Mouse (Mus musculus): Measurements from ENCODE around the gene Cpsf2.
A peak's percentile ranks its signal among the peaks of the same experiment; 100 is the strongest.

Gene Cpsf2

GRCm38 (mm10) chr12:101980266-101980665 is 4.5 kb downstream of the Cpsf2 start:
- DNase-seq (ENCODE audit: low read depth, low spot score) = no peak

GRCm38 (mm10) chr12:101981559-101981958 is 5.8 kb downstream of the Cpsf2 start:
- no peak for DNase-seq (ENCODE audit: low read depth, low spot score)

- no peak for DNase-seq (ENCODE audit: low read depth, low spot score)
Observed at GRCm38 (mm10) chr12:101982977-101983376, 7.2 kb downstream of the Cpsf2 start.

- DNase-seq (ENCODE audit: low read depth, low spot score) = peak; percentile 21
Observed at GRCm38 (mm10) chr12:101985110-101985509, 9.3 kb downstream of the Cpsf2 start.

GRCm38 (mm10) chr12:101987659-101988058 is 11.9 kb downstream of the Cpsf2 start:
- DNase-seq (ENCODE audit: low read depth, low spot score) = no peak

- no peak for DNase-seq (ENCODE audit: low read depth, low spot score)
Observed at GRCm38 (mm10) chr12:101994576-101995467, 19.0 kb downstream of the Cpsf2 start.

- no peak for DNase-seq (ENCODE audit: low read depth, low spot score)
Observed at GRCm38 (mm10) chr12:101998929-101999328, 23.1 kb downstream of the Cpsf2 start.

- no peak for DNase-seq (ENCODE audit: low read depth, low spot score)
Observed at GRCm38 (mm10) chr12:102000785-102001184, 25.0 kb downstream of the Cpsf2 start.

- DNase-seq (ENCODE audit: low read depth, low spot score) = no peak
Observed at GRCm38 (mm10) chr12:102008111-102008977, 32.6 kb downstream of the Cpsf2 start.

GRCm38 (mm10) chr12:102009551-102009950 is 33.8 kb downstream of the Cpsf2 start:
- DNase-seq (ENCODE audit: low read depth, low spot score) = no peak

GRCm38 (mm10) chr12:102014411-102014810 is 38.6 kb downstream of the Cpsf2 start:
- peak; percentile 19 for DNase-seq (ENCODE audit: low read depth, low spot score)

GRCm38 (mm10) chr12:102015127-102015526 is 39.3 kb downstream of the Cpsf2 start:
- no peak for DNase-seq (ENCODE audit: low read depth, low spot score)

GRCm38 (mm10) chr12:102021923-102022322 is 46.1 kb downstream of the Cpsf2 start:
- DNase-seq (ENCODE audit: low read depth, low spot score) = no peak

- DNase-seq (ENCODE audit: low read depth, low spot score) = no peak
Observed at GRCm38 (mm10) chr12:102029184-102029583, 53.4 kb downstream of the Cpsf2 start.

- DNase-seq (ENCODE audit: low read depth, low spot score) = peak; percentile 5
Observed at GRCm38 (mm10) chr12:102029892-102030446, 54.2 kb downstream of the Cpsf2 start.

GRCm38 (mm10) chr12:102034934-102035333 is 59.1 kb downstream of the Cpsf2 start:
- no peak for DNase-seq (ENCODE audit: low read depth, low spot score)

- no peak for DNase-seq (ENCODE audit: low read depth, low spot score)
Observed at GRCm38 (mm10) chr12:102039861-102040260, 64.1 kb downstream of the Cpsf2 start.

- DNase-seq (ENCODE audit: low read depth, low spot score) = no peak
Observed at GRCm38 (mm10) chr12:102041699-102042098, 65.9 kb downstream of the Cpsf2 start.

GRCm38 (mm10) chr12:102042247-102042646 is 66.5 kb downstream of the Cpsf2 start:
- no peak for DNase-seq (ENCODE audit: low read depth, low spot score)

GRCm38 (mm10) chr12:102043840-102044239 is 68.1 kb downstream of the Cpsf2 start:
- DNase-seq (ENCODE audit: low read depth, low spot score) = no peak

GRCm38 (mm10) chr12:102054155-102054554 is 78.4 kb downstream of the Cpsf2 start:
- DNase-seq (ENCODE audit: low read depth, low spot score) = no peak

- DNase-seq (ENCODE audit: low read depth, low spot score) = no peak
Observed at GRCm38 (mm10) chr12:102055758-102056157, 80.0 kb downstream of the Cpsf2 start.

Data from mesoderm, embryonic 11.5 days (tissue).